Comparison of ENCODE assay signal across 18 mouse cellular contexts in the genomic region with DNA sequence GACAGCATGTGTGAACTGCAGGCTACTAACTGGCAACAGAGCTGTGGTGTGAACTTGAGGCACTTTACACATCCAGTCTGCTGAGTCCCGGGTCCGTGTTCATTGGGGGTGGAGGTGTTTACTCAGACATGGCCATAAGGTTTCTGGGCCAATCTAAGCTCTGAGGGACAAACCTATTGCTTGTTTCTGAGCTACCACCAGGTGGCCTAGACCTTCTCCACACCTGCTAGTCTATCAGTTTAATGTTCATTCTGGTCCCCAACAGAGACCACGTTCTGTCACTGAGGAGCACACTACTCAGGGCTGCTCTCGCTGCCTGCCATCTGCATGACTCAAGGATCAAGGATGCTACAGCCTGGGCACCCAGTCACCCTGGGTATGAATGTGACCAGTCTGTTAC. TPM values are rescaled to one million over a fixed set of nuclear protein-coding genes. Genes with fewer than 3 reads are reported as not detected.
DNase-seq lines count a peak whose midpoint lies in the region; ATAC-seq and TF ChIP-seq lines count a peak whose summit lies in the region.
"Had no signal": no experiment of that assay in that cellular context is flagged by ENCODE, and none has a peak within 500 bp of the region (broad histone marks: within the 10 kb centered on the region; RNA-seq: fewer than 3 reads in every experiment).

No protein-coding gene starts in this region.

- H3K9ac ChIP-seq in hindbrain, embryonic 13.5 days = 0 out of 2 replicates have a peak overlapping the region, but pooled peaks have one; percentile 24
- no peak overlapping the region for H3K9ac ChIP-seq in hindbrain, embryonic 16.5 days (ENCODE audit: low read depth, low read length)
- H3K9ac ChIP-seq in lung, postnatal 0 days (replicated peaks; ENCODE audit: low read depth) = no peak overlapping the region
- H3K9ac ChIP-seq: midbrain, embryonic 13.5 days had no signal

- peak; percentile 45 for TF ChIP-seq CTCF in lung, postnatal 0 days (IDR thresholded peaks at IDR 0.05)

- peaks cover 57% of the 10 kb centered on the region for H3K36me3 ChIP-seq in hindbrain, embryonic 13.5 days
- H3K36me3 ChIP-seq in hindbrain, embryonic 16.5 days (ENCODE audit: control insufficient read depth, insufficient read depth, low read length) = peaks cover 25% of the 10 kb centered on the region
- H3K36me3 ChIP-seq in lung, postnatal 0 days (ENCODE audit: insufficient read depth, low read length) = peaks cover 23% of the 10 kb centered on the region; the same call in 1 of the 2 replicates

- TF ChIP-seq EP300 in lung, postnatal 0 days (IDR thresholded peaks at IDR 0.05) = no peak

- peaks cover 18% of the 10 kb centered on the region for H3K4me1 ChIP-seq in hindbrain, embryonic 13.5 days (replicated peaks)
- peaks cover 2% of the 10 kb centered on the region for H3K4me1 ChIP-seq in hindbrain, embryonic 16.5 days (ENCODE audit: control insufficient read depth, insufficient read depth, low read depth, low read length)
- H3K4me1 ChIP-seq in lung, postnatal 0 days (ENCODE audit: insufficient read depth, low read depth, low read length) = no peaks in the 10 kb centered on the region

- intact Hi-C loops in left cerebral cortex, postnatal 36 days (cut with DNase I) = no loop called here

- H3K4me3 ChIP-seq in hindbrain, embryonic 13.5 days = no peak overlapping the region
- H3K4me3 ChIP-seq in hindbrain, embryonic 16.5 days (ENCODE audit: low read length) = no peak overlapping the region
- no peak overlapping the region for H3K4me3 ChIP-seq in lung, postnatal 0 days (ENCODE audit: low read depth, low read length)
- H3K4me3 ChIP-seq: embryonic facial prominence, embryonic 10.5 days; forebrain, embryonic 10.5 days; midbrain, embryonic 13.5 days had no signal

- 82% methylated on average over 4 of the region's 4 CpGs for WGBS in hindbrain, embryonic 13.5 days
- 82% methylated on average over 4 of the region's 4 CpGs for WGBS in hindbrain, embryonic 16.5 days
- WGBS in lung, postnatal 0 days = 64% methylated on average over 4 of the region's 4 CpGs

- H3K27me3 ChIP-seq in hindbrain, embryonic 13.5 days = no peaks in the 10 kb centered on the region
- no peaks in the 10 kb centered on the region for H3K27me3 ChIP-seq in hindbrain, embryonic 16.5 days (replicated peaks; ENCODE audit: control insufficient read depth, insufficient read depth, low read length)
- H3K27me3 ChIP-seq in lung, postnatal 0 days (replicated peaks; ENCODE audit: insufficient read depth, low read length) = no peaks in the 10 kb centered on the region
- H3K27me3 ChIP-seq: midbrain, embryonic 13.5 days had no signal

- no peak; the same call in 1 of the 2 replicates for ATAC-seq in hindbrain, embryonic 13.5 days (ENCODE audit: low FRiP score)
- no peak for ATAC-seq in hindbrain, embryonic 16.5 days
- no peak for ATAC-seq in lung, postnatal 0 days
- ATAC-seq: midbrain, embryonic 13.5 days had no signal

- H3K9me3 ChIP-seq in hindbrain, embryonic 13.5 days = no peaks in the 10 kb centered on the region
- no peaks in the 10 kb centered on the region for H3K9me3 ChIP-seq in hindbrain, embryonic 16.5 days (ENCODE audit: control insufficient read depth, low read length)
- H3K9me3 ChIP-seq in lung, postnatal 0 days (ENCODE audit: low read length) = no peaks in the 10 kb centered on the region
- H3K9me3 ChIP-seq: embryonic facial prominence, embryonic 10.5 days; forebrain, embryonic 10.5 days; G1E; midbrain, embryonic 13.5 days had no signal

- no peak overlapping the region for H3K4me2 ChIP-seq in hindbrain, embryonic 13.5 days
- H3K4me2 ChIP-seq in hindbrain, embryonic 16.5 days (ENCODE audit: low read length) = no peak overlapping the region
- no peak overlapping the region for H3K4me2 ChIP-seq in lung, postnatal 0 days (replicated peaks; ENCODE audit: low read depth, low read length)
- H3K4me2 ChIP-seq: midbrain, embryonic 13.5 days had no signal

- H3K27ac ChIP-seq in hindbrain, embryonic 13.5 days = peak overlapping the region; percentile 23; the same call in 1 of the 2 replicates
- H3K27ac ChIP-seq in hindbrain, embryonic 16.5 days (ENCODE audit: low read depth, low read length) = no peak overlapping the region
- no peak overlapping the region for H3K27ac ChIP-seq in lung, postnatal 0 days (ENCODE audit: low read length)
- H3K27ac ChIP-seq: embryonic facial prominence, embryonic 10.5 days; forebrain, embryonic 10.5 days; midbrain, embryonic 13.5 days had no signal

- DNase-seq in lung, postnatal 0 days (ENCODE audit: low spot score) = no peak
- DNase-seq in lung, postnatal 25 days (ENCODE audit: low spot score) = no peak
- DNase-seq in NIH3T3 (ENCODE audit: low read depth) = peak; percentile 26
- peak; percentile 23 to 38 for DNase-seq in natural killer cell, adult 2 months (ENCODE audit: low spot score in 2 of 2)
- no peak for DNase-seq in left cerebral cortex, postnatal 36 days (ENCODE audit: low spot score in 2 of 2)
- no peak for DNase-seq in heart, adult 11 months
- DNase-seq: adrenal gland, adult 2 months; cerebellum, adult 18-20 months; gastrocnemius, postnatal 10 days; kidney, adult 8-10 months had no signal

RNA-seq across cellular contexts. Expression of a gene that starts 7.1 kb away (rescaled TPM):
- polyA plus RNA-seq in hindbrain, embryonic 13.5 days (2015; fragmentation: Nextera tagmentation; extraction: Ambion mirVana) = 522 and 540 TPM in 2 replicates
- polyA plus RNA-seq in hindbrain, embryonic 16.5 days (2015; fragmentation: Nextera tagmentation; extraction: Ambion mirVana) = 563 and 570 TPM in 2 replicates
- polyA plus RNA-seq in lung, postnatal 0 days (2015; fragmentation: Nextera tagmentation; extraction: Ambion mirVana) = 168 and 169 TPM in 2 replicates
- total RNA-seq in left cerebral cortex, postnatal 36 days (2021) = 100 to 1,000 TPM; 450 to 542 TPM

RNA-seq across cellular contexts. Expression of a gene that starts 13.9 kb away (rescaled TPM):
- polyA plus RNA-seq in hindbrain, embryonic 13.5 days (2015; fragmentation: Nextera tagmentation; extraction: Ambion mirVana) = not detected in 2 replicates
- polyA plus RNA-seq in hindbrain, embryonic 16.5 days (2015; fragmentation: Nextera tagmentation; extraction: Ambion mirVana) = not detected in 2 replicates
- 0.05 and 0.12 TPM in 2 replicates for polyA plus RNA-seq in lung, postnatal 0 days (2015; fragmentation: Nextera tagmentation; extraction: Ambion mirVana)
- total RNA-seq in left cerebral cortex, postnatal 36 days (2021) = not detected
- polyA plus RNA-seq: adrenal gland, adult 2 months; embryonic facial prominence, embryonic 10.5 days; G1E; heart, embryonic 16.5 days; midbrain, embryonic 13.5 days; urinary bladder, adult 2 months had no signal

RNA-seq across cellular contexts. Expression of a gene that starts 17.1 kb away (rescaled TPM):
- polyA plus RNA-seq in hindbrain, embryonic 13.5 days (2015; fragmentation: Nextera tagmentation; extraction: Ambion mirVana) = 285 and 298 TPM in 2 replicates
- polyA plus RNA-seq in hindbrain, embryonic 16.5 days (2015; fragmentation: Nextera tagmentation; extraction: Ambion mirVana) = 249 and 250 TPM in 2 replicates
- polyA plus RNA-seq in lung, postnatal 0 days (2015; fragmentation: Nextera tagmentation; extraction: Ambion mirVana) = 2.6 TPM in 2 replicates
- 100 to 1,000 TPM; 103 to 124 TPM for total RNA-seq in left cerebral cortex, postnatal 36 days (2021)
- polyA plus RNA-seq: G1E had no signal

RNA-seq across cellular contexts. Expression of a gene that starts 22.9 kb away (rescaled TPM):
- polyA plus RNA-seq in hindbrain, embryonic 13.5 days (2015; fragmentation: Nextera tagmentation; extraction: Ambion mirVana) = 138 and 142 TPM in 2 replicates
- 85.3 and 89.6 TPM in 2 replicates for polyA plus RNA-seq in hindbrain, embryonic 16.5 days (2015; fragmentation: Nextera tagmentation; extraction: Ambion mirVana)
- 21.6 and 28.6 TPM in 2 replicates for polyA plus RNA-seq in lung, postnatal 0 days (2015; fragmentation: Nextera tagmentation; extraction: Ambion mirVana)
- total RNA-seq in left cerebral cortex, postnatal 36 days (2021) = 10 to 100 TPM; 60.9 to 64.1 TPM

RNA-seq across cellular contexts. Expression of a gene that starts 22.9 kb away (rescaled TPM):
- polyA plus RNA-seq in hindbrain, embryonic 13.5 days (2015; fragmentation: Nextera tagmentation; extraction: Ambion mirVana) = 1.6 TPM in 2 replicates
- polyA plus RNA-seq in hindbrain, embryonic 16.5 days (2015; fragmentation: Nextera tagmentation; extraction: Ambion mirVana) = 1.1 and 1.8 TPM in 2 replicates
- 0.62 and 0.83 TPM in 2 replicates for polyA plus RNA-seq in lung, postnatal 0 days (2015; fragmentation: Nextera tagmentation; extraction: Ambion mirVana)
- 1 to 10 TPM; 4.8 to 5.7 TPM for total RNA-seq in left cerebral cortex, postnatal 36 days (2021)

Comparison
In these comparisons a context has a peak if more than half of its experiments do, and no peak if none do; other contexts are left out.
1. DNase-seq: peak in NIH3T3 (single experiment) and natural killer cell, adult 2 months (2 of 2); none in lung, postnatal 0 days (single experiment), lung, postnatal 25 days (single experiment), left cerebral cortex, postnatal 36 days (0 of 2) and heart, adult 11 months (single experiment).
2. RNA of a gene that starts 17.1 kb away (polyA plus RNA-seq): 285 to 298 TPM in hindbrain, embryonic 13.5 days and 249 to 250 TPM in hindbrain, embryonic 16.5 days; 2.6 TPM in lung, postnatal 0 days; every median in the first group is over 10 times any median in the second.